Mouse (Mus musculus): ENCODE data around the gene Myocd.

GRCm38 (mm10) chr11:65250366-65250765 lies 19.4 kb downstream of the Myocd start:
- TF ChIP-seq EP300 (IDR thresholded peaks at IDR 0.05; ENCODE audit: low read depth) (no peak), CTCF (IDR thresholded peaks at IDR 0.05; ENCODE audit: low read depth) (no peak)
